Mouse (Mus musculus): Measurements from ENCODE around the gene Themis.

DNA sequence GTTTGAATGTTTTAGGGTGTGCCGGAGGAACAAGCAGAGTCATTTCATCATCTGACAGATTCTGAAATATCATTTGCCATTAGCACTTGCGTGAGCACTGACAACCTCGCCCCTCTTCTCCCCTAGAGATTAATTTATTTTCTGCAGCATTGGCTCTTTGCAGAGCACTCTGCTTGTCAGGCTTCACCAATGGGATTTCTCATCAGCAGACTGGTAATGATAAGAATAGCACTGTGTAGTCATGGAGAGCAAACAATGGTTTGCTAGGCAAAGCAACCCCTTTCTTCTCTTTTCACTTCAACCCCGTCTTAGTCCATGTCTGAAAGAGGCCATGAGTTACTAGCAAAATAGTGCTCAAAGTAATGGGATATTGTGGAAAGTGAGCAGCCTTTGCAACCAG, 206.4 kb downstream of the Themis start:
- TF ChIP-seq POLR2A (IDR thresholded peaks at IDR 0.05; ENCODE audit: control insufficient read depth, low read depth, low read length) (no peak), CTCF (IDR thresholded peaks at IDR 0.05; ENCODE audit: control insufficient read depth, insufficient read depth, insufficient replicate concordance, low read depth, low read length) (no peak)
